Mouse (Mus musculus): ENCODE measurements around the gene Lmod1.

The Lmod1 gene

DNA sequence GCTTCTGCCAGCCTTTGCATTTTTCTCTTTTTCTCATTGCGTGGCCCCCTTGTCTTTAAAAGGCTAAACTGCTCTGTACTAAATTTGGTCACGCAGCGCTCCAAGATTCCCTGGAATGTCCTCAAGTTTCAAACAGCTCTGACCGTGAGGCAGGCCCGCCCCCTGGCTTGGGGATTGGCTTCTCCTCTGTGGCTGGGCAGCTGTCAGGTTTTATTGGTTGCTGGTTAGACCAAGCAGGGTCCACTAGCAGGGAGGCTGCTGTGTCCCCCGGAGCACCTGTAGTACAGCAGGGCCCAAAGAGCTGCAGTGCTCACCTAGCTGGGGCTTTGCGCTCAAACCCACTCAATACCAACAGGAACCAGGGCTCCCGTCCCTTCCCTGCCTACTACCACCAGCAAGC, at the start of gene Lmod1:
Gene Lmod1 (plus strand): TSS at position 237 of the 400 bp plus-strand sequence.
- in situ Hi-C loops (cut with MboI; ENCODE audit: unreplicated experiment in 2 of 2), result no loop called here

DNA sequence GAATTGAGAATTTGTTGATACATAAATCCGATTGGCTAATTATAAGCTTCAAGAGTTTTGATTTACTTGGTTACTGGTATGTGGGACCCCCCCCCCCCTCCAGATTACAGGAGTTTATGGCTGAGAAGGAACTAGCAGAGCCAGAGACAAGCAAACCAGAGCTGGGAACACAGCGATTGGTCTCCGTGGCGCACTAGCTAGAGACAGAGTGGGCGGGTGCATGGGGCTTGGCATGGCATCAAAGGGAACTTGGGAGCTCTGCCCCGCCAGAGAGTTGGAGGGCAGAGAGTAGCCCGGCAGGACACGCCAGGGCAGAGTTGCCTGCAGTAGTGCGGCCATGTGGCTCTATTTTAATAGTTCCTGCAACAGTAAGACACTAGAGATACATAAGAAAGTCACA, 44.0 kb upstream of the Lmod1 start:
- in situ Hi-C loops (cut with MboI; ENCODE audit: unreplicated experiment in 2 of 2), result no loop called here

DNA sequence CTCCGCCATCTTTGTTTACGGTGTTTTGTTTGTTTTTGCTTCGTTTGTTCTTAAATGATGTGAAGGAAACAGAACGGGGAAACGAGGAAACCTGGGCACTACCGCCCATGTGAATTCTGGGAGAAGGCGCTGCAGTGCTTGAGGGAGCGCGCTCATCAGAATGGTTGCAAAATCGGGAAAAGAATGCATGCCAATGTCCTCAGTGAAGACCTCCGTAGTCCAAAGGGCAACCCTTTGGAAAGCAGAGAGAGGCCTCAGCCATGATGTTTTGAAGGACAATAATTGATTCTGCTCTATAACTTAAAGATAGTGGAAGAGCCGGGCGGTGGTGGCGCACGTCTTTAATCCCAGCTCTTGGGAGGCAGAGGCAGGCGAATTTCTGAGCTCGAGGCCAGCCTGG, 42.8 kb upstream of the Lmod1 start:
- in situ Hi-C loops (cut with MboI; ENCODE audit: unreplicated experiment in 2 of 2), result no loop called here

DNA sequence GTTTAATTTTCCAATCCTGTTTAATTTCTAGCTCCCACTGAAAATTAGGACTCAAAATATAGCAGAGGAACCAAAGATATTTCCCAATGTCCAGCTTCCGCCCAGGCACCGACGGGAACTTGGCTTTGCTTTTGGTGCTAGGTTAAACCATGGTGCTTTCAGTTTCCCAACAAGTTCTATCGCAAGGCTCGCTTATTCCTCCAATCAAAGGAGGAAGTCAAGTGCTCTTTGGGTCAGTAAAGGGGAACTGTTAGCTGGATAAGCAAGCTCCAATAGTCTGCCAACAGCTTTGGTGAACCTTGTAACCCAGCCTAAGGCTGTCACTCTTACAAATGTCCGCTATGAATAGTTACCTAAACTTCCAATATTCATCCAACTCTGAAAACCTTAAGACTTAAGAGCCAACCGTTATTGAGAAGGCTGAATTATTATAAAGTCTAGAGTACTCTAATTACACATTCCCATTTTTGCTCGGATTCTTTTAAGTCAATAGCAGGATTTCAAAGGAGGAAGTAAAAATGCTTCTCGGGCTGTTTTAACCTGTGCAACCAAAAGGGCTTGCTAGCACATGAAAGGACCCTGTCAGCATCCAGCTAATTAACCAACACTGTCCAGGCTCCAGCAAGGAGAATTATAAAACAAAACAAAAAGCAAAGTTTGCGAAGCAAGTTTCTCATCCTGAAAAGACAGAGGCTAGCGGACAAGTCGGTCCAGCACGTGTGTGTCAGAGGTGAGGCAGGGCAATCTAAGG, 41.9 kb upstream of the Lmod1 start:
- in situ Hi-C loops (cut with MboI; ENCODE audit: unreplicated experiment in 2 of 2), result no loop called here

DNA sequence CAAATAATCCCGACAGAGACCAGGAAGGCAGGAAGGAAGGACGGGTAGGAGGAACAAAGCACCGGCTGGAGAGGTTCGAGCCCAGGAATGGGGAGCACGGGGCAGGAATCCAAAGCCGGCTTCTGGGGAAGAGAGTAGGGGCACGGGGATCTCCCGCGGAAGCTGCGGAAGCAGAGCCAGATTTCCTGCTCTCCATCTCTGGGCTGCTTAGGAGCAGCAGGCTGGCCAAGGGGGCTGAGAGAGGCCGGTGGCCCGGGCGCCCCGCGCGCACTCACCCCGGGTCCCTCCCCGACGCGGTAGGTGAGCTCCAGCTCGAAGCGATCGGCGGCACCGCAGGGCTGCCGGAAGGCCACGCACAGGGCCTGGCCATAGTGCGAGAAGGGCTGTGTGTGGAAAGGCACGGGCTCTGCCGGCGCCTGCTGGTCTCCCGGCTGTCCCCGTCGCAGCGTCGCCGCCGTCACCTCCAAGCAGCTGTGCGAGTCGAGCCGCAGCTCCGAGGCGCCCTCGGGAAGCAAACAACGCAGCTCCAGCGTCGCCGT, 41.3 kb upstream of the Lmod1 start:
- in situ Hi-C loops (cut with MboI; ENCODE audit: unreplicated experiment in 2 of 2), result no loop called here

DNA sequence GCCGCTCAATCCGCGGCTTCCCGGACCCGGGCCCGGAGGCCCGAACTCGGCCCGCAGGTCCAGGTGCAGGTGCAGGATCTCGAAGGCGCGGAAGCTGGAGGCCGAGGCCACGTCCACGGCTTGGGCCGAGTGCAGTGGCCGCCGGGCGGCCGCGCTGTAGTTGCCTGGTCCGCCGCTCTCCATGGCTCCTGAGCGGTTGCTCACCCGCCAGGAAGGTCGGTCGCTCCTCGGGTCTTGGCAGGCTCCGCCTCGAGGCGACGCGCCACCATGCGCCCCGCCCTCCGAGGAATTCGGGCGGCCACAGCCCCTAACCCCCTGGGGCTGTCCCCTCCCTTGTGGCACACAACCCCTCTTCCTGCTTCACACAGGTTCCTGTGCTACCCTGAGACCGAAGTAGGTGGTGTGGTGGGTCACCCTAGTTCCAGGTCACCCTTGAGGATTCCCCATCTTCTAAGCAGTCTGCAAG, 40.7 kb upstream of the Lmod1 start, which contains the start of gene Rnpep:
Gene Rnpep (minus strand): TSS at position 259 of the 466 bp plus-strand sequence.
- in situ Hi-C loops (cut with MboI; ENCODE audit: unreplicated experiment in 2 of 2), result no loop called here

DNA sequence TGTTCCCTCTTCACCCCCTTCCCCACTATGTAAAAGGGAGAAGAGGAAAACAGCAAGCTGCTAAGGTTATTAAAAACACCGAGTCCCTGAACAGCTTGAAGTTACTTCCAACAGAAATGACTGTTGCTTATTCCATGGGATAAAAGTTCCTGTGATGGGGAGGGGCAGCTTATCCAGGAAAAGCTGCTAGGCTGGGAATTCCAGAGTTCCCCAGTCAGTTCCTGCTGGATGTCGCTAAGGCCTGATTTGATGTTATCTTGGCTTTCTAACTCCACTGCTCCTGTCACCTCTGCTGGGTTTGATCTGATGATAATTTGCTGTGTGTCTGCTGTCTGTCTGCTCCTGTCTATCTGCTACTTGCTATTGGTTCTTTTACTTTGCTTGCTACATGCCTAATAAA, 38.3 kb upstream of the Lmod1 start:
- in situ Hi-C loops (cut with MboI; ENCODE audit: unreplicated experiment in 2 of 2), result no loop called here

DNA sequence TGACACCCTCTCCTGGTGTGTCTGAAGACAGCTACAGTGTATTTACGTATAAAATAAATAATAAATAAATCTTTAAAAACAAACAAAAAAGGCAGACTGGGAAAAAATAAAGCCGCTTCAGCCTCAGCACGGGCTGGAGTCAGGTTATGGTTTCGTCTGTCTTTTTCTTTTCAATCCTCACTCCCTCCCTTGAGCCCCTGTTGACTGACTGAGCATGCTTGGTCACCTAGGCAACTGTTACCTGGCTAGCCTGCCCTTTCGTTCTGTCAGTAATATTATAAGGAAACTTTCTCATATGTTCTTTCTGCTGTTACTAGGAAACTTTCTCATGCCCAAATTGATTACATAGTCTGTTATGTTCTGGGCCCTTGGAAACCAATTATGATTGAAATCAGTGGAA, 33.7 kb upstream of the Lmod1 start:
- in situ Hi-C loops (cut with MboI; ENCODE audit: unreplicated experiment in 2 of 2), result no loop called here

DNA sequence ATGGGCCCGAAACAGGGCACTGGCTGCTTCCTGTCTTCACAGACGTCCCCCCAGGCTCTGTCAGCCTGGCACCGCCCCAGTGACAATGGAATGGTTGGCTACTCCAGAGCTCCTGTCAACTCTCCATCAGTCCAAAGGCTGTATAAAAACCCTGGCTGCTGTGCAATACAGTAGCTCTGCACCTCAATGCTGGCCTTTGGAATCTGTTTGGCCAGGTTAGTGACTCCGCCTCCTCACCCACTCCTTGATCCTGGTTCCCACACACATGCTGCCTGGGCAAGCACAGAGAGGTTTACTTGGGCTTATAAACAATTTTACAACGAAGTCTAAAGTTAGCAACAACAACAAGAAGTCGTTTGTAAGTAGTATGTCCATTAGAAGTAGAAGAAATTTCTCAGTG, 13.3 kb upstream of the Lmod1 start:
- in situ Hi-C loops (cut with MboI; ENCODE audit: unreplicated experiment in 2 of 2), result no loop called here

DNA sequence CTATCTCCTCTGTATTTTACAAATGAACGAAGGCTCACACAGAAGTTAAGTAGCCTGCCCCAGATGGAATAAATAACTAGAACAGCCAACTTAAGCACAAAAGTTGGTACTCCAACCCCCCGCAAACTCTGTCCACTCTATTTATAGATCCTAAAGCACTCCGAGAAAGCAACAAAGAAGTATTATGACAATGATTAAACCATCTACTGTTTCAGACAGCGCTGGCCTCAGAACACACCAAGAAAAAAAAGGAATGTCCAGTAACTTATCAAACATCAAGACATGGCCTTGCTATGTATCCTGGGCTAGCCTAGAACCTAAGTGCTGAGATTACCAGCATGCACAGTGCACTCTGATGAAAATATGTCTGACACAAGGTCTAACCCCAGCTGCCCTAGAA, 12.4 kb upstream of the Lmod1 start:
- in situ Hi-C loops (cut with MboI; ENCODE audit: unreplicated experiment in 2 of 2), result no loop called here

DNA sequence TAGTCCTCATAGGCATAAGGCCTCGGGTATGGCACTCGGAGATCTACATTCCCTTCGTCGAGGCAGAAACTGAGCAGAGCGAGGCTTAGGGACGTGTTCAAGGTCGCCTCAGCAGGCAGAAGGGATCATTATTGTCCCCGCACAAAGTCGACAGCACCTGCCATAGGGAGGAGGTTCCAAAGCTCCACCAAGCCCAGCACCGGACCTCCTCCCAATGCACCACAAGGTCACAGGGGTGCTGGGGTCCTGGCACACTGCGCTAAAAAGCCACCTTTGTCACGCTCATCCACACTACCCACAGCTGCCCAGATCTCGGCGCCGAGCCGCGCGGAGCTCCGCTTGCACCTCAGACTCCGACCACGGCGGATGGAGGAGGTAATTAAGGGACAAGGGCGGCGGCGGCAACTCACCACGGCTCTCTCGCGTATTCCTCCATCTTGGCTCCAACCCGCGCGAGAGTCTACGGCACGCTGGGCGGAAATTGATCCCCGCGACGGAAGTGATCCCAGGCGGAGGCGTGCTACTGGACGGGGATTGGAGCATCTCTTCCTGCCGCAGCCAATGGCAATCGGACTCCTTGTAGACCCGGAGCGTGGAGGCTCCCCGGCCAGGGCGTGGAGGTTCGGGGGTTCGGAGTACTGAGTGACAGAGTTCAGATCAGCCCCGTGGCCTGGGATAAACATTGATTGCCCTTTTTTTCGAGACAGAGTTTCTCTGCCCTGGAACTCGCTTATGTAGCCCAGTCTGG, 11.1 kb upstream of the Lmod1 start, which contains the start of gene Timm17a:
Gene Timm17a (minus strand): TSS at position 495 of the 748 bp plus-strand sequence.
- in situ Hi-C loops (cut with MboI; ENCODE audit: unreplicated experiment in 2 of 2), result no loop called here

DNA sequence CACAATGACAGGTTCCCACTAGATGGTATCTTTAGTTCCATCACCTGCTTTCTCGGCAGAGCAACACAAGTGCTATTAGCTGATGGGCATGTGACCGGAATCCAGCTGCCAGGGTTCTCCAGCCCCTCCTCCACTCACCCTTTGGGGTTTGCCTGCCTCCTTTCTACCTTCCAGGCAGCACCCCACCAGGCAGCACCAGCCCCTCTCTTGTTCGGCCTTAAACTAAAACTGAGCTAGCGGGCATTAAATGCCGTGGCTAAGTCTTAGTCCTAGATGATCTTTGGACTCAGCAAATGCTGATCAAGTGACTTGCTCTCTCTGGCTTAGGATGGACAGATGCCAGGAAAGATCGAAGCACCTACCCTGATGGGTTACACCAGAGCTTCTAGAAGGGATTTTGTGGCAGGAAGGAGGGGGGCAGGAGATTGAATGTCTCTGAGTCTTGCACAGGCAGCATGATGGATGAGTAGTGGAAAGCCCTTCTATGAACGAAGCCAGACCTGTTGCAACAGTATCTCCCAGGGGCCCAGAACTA, 1.2 kb upstream of the Lmod1 start:
- in situ Hi-C loops (cut with MboI; ENCODE audit: unreplicated experiment in 2 of 2), result no loop called here

DNA sequence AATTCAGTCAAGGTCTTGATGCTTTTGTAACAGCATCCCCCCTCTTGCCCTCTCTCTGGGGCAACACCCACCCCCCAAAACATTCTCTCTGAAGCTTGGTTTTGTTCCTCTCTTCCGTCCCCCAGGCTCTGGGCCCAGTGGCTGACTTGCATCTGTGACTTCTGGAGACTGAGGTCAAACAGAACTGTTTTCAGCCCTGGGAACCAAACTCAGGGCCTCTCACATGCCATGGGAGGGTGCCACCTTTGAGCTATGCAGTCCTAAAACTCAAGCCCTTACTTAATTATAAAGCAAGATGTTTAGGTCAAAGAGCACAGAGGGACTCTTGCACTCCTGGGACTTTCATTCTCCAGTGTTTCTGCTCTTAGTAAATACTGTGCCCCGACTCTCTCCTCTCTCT, 1.3 kb downstream of the Lmod1 start:
- in situ Hi-C loops (cut with MboI; ENCODE audit: unreplicated experiment in 2 of 2), result no loop called here

DNA sequence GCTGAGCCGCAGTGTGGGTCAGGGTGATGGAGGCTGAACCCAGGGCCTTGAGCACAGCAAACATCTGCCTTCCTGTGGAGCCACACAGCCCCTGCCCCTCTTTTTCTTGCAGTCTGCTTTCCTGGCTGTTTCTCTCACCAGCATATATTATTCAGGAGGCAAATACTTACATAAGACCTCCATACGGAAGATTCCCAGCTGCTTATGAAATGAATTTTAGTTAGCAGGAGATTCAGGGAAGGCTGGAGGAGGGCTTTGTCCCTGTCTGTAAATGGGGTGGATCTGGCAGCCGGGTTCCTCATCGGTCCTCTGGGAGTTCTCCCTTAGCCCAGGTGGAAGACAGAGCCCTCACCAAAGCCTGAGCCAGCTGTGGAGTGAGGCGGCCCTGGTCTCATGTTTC, 3.8 kb downstream of the Lmod1 start:
- in situ Hi-C loops (cut with MboI; ENCODE audit: unreplicated experiment in 2 of 2), result no loop called here

DNA sequence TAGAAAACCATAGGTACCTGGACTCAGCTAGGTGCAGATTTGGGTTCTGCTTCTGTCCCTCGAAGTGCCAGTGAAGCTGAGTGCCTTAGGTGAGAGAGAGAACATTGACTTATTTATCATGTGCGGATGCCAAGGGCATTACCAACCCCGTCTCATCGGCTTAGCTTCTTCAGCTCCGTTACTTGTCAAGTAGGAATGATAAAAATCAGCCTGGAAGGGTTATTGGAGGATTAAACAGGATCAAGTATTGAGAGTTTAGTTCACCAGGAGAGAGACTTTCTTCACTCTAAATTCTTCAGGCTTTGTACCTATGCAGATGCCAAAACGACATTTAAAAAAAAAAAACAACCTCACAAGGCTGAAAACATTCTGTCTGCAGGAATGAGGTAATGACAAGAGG, 6.0 kb downstream of the Lmod1 start:
- in situ Hi-C loops (cut with MboI; ENCODE audit: unreplicated experiment in 2 of 2), result no loop called here

DNA sequence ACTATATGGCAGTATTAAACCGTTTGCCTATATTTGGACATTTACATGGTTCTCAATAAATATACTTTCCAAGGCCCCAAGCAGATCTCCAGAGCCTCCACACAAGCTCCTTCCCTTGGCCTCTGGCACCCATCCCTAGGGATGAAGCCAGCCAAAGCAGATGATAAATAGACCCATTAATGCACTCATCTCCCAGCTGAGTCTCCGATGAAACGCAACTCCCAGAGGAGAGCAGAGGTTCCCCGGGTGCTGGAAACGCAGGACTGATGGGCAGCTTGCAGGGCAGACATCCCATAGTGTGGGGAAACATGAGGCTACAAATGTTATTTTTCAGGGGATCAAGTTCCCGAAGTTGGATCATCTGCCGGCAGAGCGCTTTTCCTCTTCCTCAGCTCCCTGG, 17.3 kb downstream of the Lmod1 start:
- in situ Hi-C loops (cut with MboI; ENCODE audit: unreplicated experiment in 2 of 2), result no loop called here

DNA sequence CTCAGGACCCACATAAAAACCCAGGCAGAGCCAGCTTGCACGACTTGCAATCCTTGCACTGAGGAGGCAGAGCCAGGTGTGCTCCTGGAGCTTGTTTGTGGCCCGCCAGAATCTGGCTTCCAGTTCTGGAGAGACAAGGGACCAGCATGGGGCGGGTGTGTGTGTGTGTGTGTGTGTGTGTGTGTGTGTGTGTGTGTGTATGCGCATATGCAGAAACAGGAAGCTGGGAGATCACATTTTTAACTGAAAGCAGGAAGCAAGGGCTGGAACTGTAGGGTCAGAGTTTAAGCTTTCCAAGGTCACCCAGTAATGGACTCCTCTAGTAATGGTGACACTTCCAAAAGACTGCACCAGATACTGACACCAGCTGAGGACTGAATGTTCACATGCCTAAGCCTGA, 19.4 kb downstream of the Lmod1 start:
- in situ Hi-C loops (cut with MboI; ENCODE audit: unreplicated experiment in 2 of 2), result no loop called here

DNA sequence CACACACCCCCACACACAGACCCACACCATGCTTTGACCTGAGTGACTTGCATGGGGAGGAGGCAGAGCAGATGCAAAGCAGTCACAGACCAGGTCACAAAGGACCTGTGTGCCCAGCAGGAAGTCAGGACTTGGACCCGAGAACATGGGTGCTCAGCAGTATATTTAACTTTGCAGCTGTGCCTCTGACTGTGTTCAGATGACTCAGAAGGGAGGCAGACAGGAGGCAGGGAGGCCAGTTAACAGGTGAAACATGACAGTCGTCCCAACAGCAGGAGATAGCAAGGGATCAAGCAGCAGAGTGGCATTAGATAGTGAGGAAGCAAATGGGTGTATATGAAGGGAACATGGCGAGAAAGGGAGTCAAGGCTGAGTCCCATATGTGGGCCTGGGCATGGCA, 22.3 kb downstream of the Lmod1 start:
- in situ Hi-C loops (cut with MboI; ENCODE audit: unreplicated experiment in 2 of 2), result no loop called here

DNA sequence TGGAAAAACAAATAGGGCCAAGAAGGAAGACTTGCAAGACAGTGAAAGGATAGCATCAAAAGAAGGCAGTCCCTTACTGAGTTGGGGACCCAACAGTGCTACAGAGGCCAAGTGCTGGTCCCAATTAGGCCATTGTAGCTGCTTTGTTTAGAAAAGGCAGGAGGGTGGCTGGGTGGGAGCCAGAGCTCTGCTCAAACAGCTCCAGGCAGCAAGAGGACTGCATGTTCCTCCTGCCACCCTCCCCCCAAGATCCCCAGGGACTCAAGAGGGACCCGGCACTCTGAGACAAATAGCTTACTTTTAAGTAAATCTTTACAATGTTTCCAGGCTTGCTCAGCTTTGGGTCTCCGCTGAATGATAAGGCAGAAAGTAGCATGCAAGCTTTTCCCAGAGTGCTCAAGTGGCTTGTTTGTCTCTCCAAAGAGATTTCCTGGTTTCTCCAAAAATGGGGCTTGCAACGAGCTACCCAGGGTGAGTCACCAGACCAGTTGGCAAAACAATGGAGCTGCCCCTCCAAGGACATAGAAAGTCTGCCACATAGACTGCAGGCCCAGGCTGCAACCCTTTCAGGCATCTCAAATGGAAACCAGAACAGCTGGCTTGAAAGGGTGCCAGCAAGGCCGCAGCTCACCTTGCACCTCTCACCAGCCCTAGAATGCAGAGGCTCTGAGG, 23.0 kb downstream of the Lmod1 start:
- in situ Hi-C loops (cut with MboI; ENCODE audit: unreplicated experiment in 2 of 2), result no loop called here

DNA sequence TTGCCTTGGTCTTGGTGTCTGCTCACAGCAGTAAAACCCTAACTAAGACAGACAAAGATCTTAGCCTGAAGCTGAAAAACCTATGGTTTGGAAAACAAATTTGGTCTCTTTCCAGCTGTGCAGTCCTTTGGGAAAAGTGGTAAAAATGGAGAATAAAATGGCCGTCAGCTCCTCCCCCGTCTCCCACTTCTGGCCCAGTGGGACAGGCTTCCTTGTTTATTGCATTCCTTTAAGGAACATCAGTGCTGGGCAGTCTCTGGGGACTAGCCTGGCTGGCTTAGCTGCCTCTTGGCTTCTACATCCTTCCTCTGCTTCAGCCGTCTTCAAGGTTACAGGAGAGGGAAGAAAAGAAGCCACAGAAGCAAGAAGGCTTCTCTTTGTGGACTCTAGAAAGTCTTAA, 27.3 kb downstream of the Lmod1 start:
- in situ Hi-C loops (cut with MboI; ENCODE audit: unreplicated experiment in 2 of 2), result loop anchor here in 1 of 2 experiments (25.0 kb wide), 1 partner anchor 365 kb away; no protein-coding TSS in a partner anchor

DNA sequence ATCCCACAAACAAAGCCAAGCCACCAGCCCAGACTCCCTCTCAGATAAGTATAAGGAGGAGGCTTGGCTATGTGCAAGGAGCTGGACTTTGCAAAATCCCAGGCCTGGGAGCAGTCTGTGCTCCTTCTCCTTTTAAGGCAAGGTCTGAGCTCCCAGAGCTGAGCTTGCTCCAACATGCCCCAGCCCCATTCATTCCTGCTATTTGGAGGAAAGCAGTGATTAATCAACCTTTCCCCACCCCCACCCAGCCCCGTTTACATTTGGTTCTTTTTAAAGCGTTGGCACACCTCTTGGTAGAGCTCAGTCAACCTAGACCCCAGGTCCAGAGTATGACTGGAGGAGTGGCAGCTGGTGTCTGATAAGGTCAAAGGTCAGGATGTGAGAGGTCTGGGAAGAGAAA, 34.5 kb downstream of the Lmod1 start:
- in situ Hi-C loops (cut with MboI; ENCODE audit: unreplicated experiment in 2 of 2), result loop anchor here (5.0 to 25.0 kb wide), 2 partner anchors 97 to 372 kb away; no protein-coding TSS in a partner anchor

Data from v-Abl transformed pro-B cells (cell line).